Mouse (Mus musculus): Measurements from ENCODE around the gene Qtrt2.
A peak's percentile ranks its signal among the peaks of the same experiment; 100 is the strongest.

The Qtrt2 gene

DNA sequence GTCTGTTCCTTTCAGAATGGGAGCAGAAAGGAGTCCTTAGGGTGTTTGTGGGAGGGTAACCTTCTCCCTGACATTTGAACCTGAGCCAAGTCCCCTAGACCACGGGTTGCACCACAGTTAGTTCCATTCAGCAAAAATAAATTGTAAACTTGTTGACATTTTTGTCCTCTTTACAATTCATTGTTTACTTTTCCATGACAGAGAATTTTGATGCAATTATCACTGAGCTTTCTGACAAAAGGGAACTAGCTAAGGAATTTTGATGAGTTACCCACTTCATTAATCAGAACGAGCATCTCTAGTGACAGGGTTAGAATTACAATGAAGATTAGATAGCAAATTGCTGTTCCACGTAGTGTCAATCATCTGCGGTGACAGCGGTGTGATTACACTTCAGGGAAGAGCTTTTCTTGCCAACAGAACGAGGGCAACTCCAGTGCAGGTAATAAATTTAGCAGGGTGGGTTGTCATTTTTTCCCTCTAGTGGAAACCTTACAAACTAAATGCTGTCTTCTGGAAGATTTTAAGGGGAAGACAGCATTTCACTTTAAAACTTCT lies 1.5 kb downstream of the Qtrt2 start:
- no peak for DNase-seq (ENCODE audit: low spot score)

DNA sequence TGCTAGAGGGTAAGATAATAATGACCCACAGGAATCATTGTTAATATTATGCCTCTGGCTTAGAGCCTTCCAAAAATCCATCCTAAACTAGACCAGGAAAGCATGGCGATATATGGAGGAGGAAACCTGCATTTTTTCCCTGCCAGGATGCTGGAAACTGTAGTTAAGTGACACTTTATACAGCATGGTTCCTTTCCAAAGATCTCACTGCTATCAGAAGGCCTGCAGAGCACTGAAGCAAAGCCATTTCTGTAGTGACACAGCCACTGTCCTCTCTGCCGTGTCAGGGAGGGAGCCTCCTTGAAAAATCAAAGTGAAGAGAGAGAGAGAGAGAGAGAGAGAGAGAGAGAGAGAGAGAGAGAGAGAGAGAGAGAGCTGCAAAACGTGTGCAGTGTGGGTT lies 4.0 kb downstream of the Qtrt2 start:
- no peak for DNase-seq (ENCODE audit: low spot score)

DNA sequence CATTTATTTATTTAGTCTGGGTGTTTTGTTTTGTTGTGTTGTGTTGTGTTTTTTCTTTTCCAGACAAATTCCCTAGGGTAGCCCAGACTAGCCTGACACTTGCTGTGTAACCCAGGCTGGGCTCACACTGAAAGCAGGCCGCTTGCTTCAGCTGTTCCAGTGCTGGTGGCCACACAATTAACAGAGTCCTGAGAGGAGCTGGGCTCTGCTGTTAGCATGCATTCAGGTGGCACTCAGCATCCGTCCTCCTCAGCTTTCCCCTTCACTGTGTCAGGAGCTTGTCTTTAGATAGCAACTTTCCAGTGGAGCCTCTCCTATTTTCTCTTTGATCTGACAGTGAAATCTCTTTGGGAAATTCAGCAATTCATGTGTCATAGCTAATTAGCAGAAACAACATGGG lies 4.6 kb downstream of the Qtrt2 start:
- DNase-seq (ENCODE audit: low spot score) = no peak

DNA sequence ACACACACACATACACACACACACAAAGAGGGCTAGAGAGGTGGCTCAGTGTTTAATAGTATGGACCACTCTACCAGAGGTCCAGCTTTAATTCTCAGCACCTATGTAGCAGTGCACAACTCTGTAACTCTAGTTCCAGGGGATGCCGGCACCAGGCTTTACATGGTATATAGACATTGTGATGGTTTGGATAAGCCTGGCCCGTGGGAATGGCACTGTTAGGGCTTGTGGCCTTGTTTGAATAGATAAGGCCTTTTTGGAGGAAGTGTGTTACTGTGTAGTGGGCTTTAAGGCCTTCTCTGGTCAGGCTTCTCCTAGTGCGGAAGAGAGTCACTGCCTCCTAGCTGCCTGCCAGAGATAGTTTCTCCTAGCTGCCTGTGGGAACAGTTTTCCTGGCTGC lies 7.7 kb downstream of the Qtrt2 start:
- DNase-seq (ENCODE audit: low spot score) = no peak

DNA sequence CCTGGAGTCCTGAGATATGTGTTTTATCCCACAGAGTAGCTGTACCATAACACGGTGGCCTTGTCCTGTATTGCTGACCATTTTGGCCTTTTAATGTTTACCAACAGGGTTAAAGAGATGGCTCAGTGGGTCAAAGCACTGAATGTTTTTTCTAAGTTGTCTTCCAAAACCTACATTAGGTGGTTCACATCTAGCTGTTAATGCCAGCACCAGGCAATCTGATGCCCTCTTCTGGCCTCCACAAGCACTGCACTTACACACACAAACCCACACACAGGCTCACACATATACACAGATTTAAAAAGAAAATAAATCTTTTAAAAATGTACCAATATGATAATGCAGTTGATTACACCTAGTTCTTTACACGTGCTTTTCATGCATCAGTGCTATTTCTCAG lies 17.7 kb downstream of the Qtrt2 start:
- no peak for DNase-seq (ENCODE audit: low spot score)

DNA sequence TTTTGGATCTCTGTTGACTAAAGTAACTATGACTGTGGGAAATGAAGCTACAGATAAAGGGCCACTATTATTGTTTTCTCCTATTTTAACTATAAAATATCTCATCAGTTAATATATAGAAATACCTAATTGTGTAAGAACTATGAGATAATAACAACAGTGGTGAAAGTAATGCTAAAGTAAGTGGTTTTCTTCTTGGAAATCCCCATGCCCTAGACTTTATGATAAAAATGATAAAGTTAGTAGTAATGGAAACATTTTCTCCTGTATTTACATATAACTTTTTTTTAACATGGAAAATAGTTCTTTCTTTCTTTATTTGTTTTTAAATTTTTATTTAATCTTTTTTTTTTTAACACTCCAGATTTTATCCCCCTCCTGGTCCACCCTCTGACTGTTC lies 26.0 kb downstream of the Qtrt2 start:
- DNase-seq (ENCODE audit: low spot score) = no peak

DNA sequence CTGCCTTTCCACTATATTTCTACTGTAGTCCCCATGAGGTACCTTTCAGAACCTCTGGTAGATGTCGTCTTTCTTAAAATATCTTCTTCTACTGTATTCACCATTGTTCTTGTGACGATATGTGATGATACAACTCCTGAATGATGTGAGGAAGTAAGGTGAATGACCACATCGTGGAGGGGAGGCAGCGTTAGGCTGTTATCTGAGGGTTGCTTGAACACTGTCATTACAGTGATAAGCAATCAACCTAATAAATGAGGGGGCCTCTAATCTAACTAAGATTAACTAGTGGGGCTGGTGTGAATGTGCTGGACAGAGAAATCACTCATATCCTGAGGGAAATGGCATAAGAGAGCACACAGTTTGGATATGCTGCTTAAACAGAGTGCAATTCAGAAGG lies 26.5 kb downstream of the Qtrt2 start:
- DNase-seq (ENCODE audit: low spot score) = no peak

DNA sequence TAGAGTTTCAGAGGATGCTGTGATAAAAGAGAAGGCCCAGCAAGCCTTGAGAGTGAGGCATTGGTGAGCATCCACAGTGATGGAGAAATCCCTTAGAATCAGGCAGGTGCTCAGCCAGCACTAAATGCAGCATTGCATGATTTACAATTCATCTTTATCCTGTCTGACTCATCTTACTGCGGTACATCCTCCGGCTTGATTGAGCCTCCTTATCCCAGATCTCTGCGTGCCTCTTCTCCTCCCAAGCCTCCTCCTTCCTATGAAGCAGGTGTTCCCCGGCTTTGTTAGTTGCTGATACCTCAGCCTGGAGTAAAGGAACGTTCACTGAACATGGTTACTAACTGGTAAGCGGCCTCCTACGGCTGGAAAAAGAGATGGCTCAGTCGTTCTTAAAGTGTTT lies 32.1 kb downstream of the Qtrt2 start:
- no peak for DNase-seq (ENCODE audit: low spot score)

DNA sequence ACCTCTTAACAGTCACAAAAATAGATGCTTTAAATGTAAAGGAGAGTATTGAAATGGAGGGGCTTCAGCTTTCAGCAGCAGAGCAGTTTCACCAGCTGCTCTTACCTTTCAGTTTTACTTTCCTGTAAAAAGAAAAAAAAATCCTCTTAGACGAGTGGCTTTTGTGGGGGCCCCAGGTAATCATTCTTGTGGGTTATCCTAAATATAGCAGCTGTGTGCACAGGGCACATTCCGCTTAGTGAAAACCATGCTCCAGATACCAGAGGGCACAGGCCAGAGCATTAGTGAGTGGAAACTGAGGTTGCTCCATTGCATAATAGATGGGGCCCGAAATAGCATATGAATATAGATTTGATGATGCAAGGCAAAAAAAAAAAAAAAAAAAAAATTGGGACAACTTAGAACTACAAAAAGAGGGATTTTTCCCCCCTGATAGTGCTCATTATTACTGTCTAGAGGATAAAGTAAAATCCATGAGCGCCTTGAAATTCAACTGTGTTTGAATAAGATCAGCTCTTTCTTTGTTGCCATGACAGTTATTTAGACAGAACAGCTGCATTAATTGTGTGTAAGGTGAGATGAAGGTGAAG lies 35.8 kb downstream of the Qtrt2 start:
- no peak for DNase-seq (ENCODE audit: low spot score)

DNA sequence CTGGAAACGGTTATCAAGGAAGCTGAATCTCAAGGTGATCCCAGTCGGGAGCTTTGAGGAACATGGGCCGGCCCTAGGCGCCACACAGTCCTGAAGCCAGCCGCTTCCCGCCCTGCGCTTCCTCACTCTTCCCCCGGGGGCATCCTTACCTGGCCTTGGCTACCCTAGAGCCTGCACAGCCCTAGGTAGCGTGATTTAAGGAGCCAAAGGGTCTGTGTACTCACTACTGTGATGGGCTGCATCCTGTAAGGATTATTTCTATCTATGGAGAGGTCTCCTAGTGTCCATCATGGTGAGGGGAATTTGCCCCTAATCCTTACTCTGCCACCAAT lies 36.6 kb downstream of the Qtrt2 start:
- DNase-seq (ENCODE audit: low spot score) = no peak

DNA sequence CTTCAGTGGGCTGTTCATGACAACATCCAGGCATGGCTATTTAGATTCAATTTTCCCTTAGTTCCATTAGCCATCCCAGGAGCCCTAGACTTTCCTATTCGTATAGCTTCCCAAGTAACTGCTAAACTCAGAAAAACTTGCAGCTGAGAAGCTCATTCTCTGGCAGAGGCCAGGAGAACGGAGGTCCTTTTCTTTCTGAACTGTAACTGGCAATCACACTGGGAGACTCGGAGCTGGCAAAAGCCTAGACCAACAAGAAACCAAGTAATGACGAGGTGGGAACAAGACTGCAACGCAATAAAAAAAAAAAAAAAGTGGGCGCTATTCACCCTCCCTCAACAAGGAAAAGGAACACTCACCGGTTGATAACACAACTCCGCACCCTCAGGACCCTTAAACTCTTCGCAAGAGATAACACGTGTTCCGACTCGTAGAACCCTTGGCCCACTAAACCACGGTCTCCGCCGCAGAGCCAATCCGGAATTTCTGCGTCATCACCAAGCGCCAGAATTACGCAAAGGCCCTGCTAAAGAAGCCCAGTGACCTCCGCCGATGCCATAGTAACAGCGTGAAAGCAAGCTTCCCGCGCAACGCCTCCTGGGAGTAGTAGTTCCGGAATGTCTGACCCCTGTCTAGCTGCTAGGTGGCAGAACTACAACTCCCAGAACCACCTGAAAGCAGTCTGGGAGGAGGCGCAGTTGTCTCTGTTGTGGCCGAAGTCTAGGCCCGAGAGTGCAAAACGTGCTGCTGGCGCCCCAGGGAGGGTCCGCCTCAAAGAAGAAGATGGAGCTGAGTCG lies 37.2 kb downstream of the Qtrt2 start, which contains the start of gene Ccdc191:
Gene Ccdc191, plus strand, starts transcription at position 593 of the 797 bp plus-strand sequence.
- peak; percentile 96 for DNase-seq (ENCODE audit: low spot score)

DNA sequence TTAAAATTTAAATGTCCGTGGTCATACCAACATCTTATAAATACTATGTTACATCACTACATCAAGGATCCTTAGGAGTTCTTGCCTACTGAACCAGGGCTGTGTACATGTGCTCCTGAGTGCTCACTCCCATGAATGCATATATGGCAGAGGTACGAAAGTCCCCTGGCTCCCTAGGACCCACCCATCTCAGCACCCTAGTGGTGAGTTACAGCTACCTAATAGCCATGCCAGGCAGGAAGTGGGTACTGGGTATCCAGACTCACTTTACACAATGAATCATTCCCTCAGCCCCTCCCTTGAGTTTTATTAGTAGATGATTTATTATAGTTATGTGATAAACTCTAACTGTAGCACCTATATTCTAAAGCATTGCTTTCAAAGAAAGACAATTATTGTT lies 44.3 kb downstream of the Qtrt2 start:
- DNase-seq (ENCODE audit: low spot score) = no peak

DNA sequence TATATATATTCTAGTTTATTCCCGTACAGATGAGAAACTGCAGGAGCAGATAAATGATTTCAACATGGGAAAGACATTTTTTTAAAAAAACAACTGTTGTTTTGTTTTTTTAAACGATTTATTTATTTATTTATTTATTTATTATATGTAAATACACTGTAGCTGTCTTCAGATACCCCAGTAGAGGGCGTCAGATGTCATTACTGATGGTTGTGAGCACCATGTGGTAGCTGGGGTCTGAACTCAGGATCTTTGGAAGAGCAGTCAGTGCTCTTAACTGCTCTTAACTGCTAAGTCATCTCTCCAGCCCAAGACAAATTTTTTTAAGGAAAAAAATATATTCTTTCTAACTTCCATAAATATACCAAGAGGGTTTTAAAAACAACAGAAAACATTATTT lies 45.0 kb downstream of the Qtrt2 start:
- no peak for DNase-seq (ENCODE audit: low spot score)

DNA sequence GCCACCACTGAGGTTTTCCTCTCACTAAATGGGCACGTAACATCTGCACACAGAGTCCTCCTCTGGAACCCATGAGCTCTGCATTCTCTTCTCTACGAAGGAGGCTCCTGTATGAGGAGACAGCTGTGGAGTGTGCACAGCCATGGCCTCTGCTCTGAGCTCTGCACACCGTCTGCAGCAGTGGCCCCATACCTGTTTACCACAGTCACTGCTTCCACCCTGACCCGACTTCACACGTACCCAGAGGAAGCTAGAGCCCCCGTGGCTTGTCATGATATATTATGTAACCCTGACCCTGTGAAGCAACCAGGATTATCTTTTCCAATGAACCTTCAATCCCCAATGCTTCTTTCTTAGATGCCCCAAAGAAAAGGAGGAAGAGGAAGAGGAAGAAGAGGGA lies 46.8 kb downstream of the Qtrt2 start:
- DNase-seq (ENCODE audit: low spot score) = no peak

DNA sequence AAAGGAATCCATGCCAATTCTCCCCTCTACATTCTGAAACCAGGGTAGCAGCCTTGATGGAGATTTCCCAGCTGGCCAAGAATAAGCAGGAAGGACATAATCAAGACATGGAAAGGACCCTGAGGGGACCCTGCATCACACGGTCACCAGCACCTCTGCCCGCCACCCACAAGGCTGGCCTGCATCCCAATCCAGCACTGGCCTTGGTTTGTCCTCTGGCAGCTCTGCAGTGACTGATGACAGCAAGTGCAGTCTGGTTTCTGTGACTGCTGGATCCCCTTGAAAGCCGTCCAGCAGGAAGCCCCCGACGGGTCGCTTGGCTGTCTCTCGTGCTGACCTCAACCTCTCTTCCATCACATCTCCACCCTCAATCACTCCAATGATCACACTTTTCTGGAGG lies 55.2 kb downstream of the Qtrt2 start:
- no peak for DNase-seq (ENCODE audit: low spot score)

DNA sequence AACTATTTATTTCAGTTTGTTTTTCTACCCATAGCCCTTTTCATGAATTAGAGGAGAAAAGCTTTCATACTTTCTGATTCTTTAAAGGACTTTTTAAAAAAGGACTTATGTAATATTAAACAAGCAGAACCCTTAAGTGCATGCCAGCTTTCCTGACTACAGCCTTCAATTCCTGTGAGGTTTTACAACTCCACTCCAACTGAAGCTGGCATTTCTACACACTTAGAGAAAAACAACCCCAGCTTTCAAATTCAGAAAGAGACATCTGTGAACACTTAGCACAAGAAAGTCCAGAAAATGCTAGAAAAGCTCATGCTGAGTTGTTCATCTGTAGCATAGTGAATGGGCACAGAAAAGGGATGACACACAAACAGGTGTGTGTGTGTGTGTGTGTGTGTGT lies 56.8 kb downstream of the Qtrt2 start:
- no peak for DNase-seq (ENCODE audit: low spot score)

DNA sequence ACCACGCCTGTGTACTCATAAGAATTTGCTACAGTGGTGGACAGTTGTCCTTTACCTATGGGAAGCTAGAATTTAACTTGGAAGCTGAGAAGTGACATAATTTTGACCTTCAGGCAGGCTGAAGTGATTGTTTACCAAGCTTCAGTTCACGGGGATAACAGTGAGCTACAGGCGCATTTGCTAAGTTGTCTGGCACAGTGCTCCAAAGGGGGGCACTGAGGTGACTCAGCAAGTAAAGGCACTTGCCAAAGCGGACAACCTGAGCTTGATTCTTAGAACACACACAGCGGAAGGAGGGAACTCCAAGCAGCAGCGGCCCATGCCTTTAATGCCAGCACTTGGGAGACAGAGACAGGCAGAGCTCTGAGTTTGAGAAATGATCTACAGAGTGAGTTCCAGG lies 66.0 kb downstream of the Qtrt2 start:
- DNase-seq (ENCODE audit: low spot score) = no peak

DNA sequence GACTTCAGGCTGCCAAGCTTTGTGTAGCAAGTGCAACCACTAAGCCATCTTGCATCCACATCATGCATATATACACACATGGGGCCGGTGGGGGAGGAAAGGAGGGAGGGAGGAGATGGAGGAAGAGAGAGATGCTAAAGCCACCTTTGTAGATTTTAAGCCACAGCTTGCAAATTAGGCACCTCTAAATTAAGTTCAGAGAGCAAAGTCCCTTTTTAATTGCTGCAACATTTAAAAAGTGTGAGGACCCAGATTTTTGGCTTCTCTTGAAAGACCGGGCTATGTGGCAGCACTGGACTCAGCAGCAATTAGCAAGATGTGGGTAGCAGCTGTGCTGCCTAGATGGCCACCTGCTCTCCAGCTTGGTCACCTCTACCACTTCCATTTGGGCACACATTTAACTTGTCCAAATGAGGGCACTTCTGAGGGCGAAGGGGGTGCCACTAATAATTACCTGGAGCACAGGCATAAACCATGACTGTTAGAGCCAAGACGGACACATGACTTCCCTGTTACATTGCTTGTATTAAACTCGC lies 67.6 kb downstream of the Qtrt2 start:
- no peak for DNase-seq (ENCODE audit: low spot score)

DNA sequence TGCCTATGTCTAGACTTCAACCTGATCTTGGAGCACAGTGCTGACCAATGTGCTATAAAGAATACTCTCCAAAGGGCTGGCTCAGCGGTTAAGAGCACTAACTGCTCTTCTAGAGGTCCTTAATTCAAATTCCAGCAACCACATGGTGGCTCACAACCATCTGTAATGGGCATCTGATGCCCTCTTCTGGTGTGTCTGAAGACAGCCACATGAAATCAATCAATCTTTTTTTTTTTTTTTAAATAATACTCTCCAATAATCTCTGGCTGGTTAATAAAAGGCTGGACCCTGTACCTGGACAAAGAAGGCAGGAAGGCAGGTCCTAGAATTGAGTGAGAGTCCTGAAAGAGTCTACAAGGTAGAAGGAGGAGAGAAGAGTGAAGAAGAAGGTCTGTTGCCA lies 76.8 kb downstream of the Qtrt2 start:
- DNase-seq (ENCODE audit: low spot score) = no peak

DNA sequence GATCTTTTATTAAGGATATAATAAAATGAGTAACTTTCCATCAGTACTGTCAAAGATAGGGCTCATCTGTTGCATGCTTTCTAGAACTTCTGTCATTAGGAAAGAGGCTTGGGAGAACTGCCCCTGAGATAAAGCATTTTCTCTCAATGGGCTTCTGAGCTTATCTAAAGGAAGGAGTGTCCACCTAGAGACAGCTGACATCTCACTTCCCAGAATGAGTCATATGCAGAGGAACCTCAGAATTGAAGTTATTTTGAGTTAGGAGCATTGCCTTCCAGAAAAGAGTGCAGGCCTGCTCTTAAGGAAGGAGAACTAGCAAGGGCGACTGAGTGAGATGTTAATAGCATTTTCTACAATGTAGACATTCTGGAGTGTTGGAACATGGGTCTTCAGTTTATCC lies 85.4 kb downstream of the Qtrt2 start:
- no peak for DNase-seq (ENCODE audit: low spot score)

DNA sequence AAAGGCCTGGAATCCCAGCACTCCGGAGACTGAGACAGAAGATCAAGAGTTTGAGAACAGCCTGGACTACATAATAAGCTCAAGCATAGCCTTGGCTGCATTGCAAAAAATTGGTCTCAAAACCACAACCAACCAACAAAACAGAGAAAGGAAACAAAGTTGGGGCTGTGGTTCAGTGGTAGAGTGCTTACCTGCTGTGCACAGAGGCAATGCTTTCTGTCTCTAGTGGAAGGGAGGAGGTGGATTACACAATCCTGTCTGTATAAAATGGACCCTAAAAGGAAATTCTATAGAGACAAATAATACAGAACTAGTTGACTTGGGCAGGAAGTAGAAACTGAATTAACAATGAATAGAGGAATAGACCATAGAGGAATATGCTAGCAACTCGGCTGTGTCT lies 94.7 kb downstream of the Qtrt2 start:
- DNase-seq (ENCODE audit: low spot score) = no peak

DNA sequence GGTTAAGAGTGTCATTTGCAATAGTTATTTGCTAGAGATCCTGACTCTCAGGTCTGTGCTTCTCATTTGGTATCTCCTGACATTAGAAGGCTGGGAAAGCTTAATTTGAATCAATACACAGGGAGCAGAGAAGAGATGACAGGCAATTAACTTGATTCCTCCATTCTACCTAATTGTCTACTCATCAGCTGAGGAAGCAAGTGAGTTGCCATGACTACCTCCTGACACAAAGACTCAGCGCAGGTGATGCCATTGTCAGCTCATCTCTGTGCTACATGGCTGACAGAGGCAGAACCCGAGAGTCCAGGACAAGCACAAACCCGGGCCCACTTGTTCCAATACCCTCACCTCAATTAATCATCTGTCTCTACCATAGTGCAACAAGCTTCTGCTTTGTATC lies 99.1 kb downstream of the Qtrt2 start:
- DNase-seq (ENCODE audit: low spot score) = no peak

DNA sequence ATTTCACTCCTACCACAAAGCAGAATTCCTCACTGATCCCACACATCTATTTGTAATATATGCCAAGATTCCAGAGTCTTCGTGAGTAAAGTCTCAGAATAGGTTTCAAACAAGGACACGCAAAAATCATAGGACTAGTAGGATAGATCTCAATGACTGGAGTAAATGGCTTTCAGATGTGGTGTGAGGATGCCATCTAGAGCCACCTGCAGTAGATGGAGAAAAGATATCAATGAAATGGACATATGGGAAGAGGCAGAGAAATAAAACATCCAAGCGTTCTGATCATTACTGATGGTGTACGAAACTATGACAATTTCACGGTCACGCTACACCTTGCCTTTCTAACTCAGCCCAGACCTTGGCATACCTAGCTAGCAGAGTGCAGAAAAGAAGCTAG lies 108.2 kb downstream of the Qtrt2 start:
- DNase-seq (ENCODE audit: low spot score) = no peak

DNA sequence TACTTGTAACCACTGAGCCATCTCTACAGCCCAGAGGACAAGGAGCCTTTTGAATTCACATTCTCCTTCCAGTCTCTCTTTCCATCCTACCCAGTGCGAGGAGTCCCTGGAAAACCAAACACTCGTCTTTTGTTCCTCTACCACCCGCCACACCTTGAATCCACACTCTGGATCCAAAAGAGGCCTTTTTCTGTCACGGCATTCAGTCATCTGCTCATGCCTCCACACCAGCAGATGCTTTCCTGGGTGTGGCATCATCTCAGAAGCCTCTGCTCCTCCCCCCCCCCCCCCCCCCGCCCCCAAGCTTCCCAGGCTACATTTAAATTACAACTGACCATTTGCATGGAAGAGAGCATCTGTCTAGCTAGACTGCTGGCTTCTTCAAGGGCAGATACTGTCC lies 110.3 kb downstream of the Qtrt2 start:
- DNase-seq (ENCODE audit: low spot score) = no peak
